Mouse (Mus musculus): ENCODE measurements around the gene Cflar. TPM values are rescaled to one million over a fixed set of nuclear protein-coding genes. Genes with fewer than 3 reads are reported as not detected.
"Not testable (repeated sequence)": the region's sequence is repeated elsewhere in the genome, so short reads cannot be mapped to it uniquely, and the experiment has no call there.

Gene Cflar
- 16.5 and 17.2 TPM in 2 replicates for polyA plus RNA-seq (2015; fragmentation: Nextera tagmentation; extraction: Ambion mirVana)

DNA sequence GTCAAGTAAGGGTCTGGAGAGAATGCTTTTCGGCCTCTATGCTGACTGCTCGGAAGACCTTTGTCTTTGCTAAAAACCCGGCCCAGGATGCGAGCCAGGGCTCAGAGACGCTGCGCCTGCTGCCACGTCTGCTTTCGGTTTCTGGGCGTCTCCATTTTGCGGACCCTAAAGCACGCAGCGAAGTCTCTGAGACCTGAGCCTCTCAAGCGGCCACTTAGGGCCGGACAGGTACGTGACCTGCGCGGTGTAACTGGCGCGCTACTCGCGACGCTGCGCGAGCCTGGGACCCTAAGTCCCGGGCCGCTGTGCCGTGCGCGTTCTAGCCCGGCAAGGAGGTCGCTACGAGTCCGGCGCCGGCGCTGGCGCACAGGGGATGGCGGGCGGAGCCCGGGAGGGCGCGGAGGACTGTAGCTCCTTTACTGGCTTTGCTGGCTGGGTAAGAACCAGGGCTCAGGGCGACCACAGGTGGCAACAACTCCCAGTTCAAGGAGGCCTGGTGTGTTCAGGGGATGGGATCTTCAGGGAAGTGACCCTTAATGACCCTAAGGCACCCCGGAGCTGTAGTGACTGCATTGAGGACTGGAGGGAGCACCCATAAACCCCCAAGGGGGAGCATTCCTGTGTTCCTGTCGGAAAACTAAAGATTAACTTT is at the start of gene Cflar:
TSS of gene Cflar (plus strand) at position 144 of the 652 bp plus-strand sequence.
- no peaks in the 10 kb centered on the region for H3K27me3 ChIP-seq
- WGBS = under 1% methylated on average over 43 of the region's 45 CpGs
- ATAC-seq (ENCODE audit: low FRiP score) = peak; percentile 82
- H3K4me3 ChIP-seq = peak within 1 kb of the TSS; percentile 63
- H3K4me2 ChIP-seq = peak within 1 kb of the TSS; percentile 73
- H3K27ac ChIP-seq = peak within 1 kb of the TSS; percentile 89
- no peaks in the 10 kb centered on the region for H3K9me3 ChIP-seq
- no peaks in the 10 kb centered on the region for H3K36me3 ChIP-seq
- H3K9ac ChIP-seq = peak within 1 kb of the TSS; percentile 82
- H3K4me1 ChIP-seq (replicated peaks) = peaks cover 6% of the 10 kb centered on the region; the same call in 1 of the 2 replicates

- not testable (repeated sequence) for ATAC-seq (ENCODE audit: low FRiP score); H3K9me3 ChIP-seq; H3K36me3 ChIP-seq; H3K27me3 ChIP-seq; H3K4me3 ChIP-seq; H3K27ac ChIP-seq; H3K9ac ChIP-seq; H3K4me2 ChIP-seq; H3K4me1 ChIP-seq (replicated peaks)
- WGBS = 90% methylated on average over 5 of the region's 5 CpGs
Measured at GRCm38 (mm10) chr1:58662671-58663070, 48.6 kb upstream of the Cflar start.

DNA sequence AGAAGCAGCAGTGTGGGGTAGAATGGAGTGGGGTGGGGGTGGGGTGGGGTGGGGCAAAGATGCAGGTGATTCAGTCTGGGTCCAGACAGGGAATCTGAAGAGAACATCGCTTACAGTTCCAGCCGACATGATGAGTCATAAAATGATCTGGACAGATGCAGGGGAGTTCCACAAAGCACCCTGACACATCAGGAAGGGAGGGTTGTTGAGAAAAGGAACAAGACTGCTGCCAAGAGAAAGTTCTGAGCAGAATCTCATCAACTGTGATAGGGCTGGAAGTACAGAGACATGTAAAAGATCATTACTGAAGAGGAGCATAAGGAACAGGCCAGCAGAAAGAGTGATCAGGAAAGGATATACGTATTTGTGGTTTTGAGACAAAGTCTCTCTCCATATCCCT is 47.9 kb upstream of the Cflar start:
- ATAC-seq (ENCODE audit: low FRiP score); H3K27ac ChIP-seq; H3K36me3 ChIP-seq; H3K4me1 ChIP-seq (replicated peaks); H3K9ac ChIP-seq; H3K4me3 ChIP-seq; H3K9me3 ChIP-seq; H3K4me2 ChIP-seq; H3K27me3 ChIP-seq: not testable (repeated sequence)
- 95% methylated on average over 3 of the region's 3 CpGs for WGBS

- Histone ChIP-seq H3K27me3 (no peaks in the 10 kb centered on the region), H3K9me3 (no peaks in the 10 kb centered on the region), H3K4me1 (replicated peaks) (no peaks in the 10 kb centered on the region), H3K4me3 (no peak overlapping the region), H3K4me2 (no peak overlapping the region), H3K9ac (no peak overlapping the region), H3K27ac (no peak overlapping the region), H3K36me3 (no peaks in the 10 kb centered on the region)
- WGBS = 85% methylated on average over 5 of the region's 5 CpGs
- no peak for ATAC-seq (ENCODE audit: low FRiP score)
Measured at GRCm38 (mm10) chr1:58668191-58668590, 43.1 kb upstream of the Cflar start.

DNA sequence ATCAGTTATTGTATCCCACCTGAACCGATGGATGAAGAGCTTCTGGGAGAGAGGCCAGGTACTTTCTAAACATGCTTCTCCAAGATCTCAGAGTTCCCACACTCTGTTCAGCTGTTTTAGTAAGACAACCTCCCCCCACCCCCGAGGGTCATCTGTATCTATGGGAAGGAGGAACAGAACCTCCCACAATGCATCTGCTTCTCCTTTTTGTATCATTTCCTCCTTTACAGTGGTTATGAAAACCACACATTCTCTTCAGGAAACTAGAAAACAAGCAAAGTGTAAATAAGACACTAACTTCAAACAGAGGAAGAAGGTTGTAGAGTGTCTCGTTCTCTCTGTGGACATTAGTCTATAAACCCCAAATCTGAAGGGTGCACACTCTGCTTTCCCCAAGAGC is 41.7 kb upstream of the Cflar start:
- H3K4me1 ChIP-seq (replicated peaks); H3K4me2 ChIP-seq; H3K27ac ChIP-seq; H3K9me3 ChIP-seq; H3K9ac ChIP-seq; ATAC-seq (ENCODE audit: low FRiP score); H3K27me3 ChIP-seq; H3K4me3 ChIP-seq; H3K36me3 ChIP-seq: not testable (repeated sequence)
- WGBS = 94% methylated on average over 3 of the region's 3 CpGs

- Histone ChIP-seq H3K36me3 (no peaks in the 10 kb centered on the region), H3K4me3 (no peak overlapping the region), H3K27me3 (no peaks in the 10 kb centered on the region), H3K27ac (no peak overlapping the region), H3K9ac (no peak overlapping the region), H3K4me1 (replicated peaks) (no peaks in the 10 kb centered on the region), H3K4me2 (no peak overlapping the region), H3K9me3 (no peaks in the 10 kb centered on the region)
- WGBS = 92% methylated on average over 2 of the region's 2 CpGs
- ATAC-seq (ENCODE audit: low FRiP score) = no peak
Measured at GRCm38 (mm10) chr1:58672116-58672515, 39.2 kb upstream of the Cflar start.

DNA sequence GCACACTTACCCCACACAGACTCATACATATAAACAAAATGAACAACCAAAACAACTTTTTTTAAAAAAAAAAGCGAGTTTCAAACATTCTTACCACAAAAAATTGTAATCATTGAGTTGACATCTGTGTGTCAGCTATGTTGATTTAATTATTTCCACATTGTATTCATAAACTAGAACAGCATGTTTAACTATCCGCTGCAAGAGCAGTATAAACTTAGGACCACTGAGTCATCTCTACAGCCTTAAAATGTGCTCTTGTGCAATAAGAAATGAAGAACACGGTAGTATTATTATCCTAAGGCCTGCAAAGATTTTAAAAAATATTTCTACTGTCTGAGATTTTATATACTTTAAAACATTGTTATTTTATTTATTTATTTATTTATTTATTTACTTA is 36.3 kb upstream of the Cflar start:
- no peak overlapping the region for H3K27ac ChIP-seq
- ATAC-seq (ENCODE audit: low FRiP score) = no peak
- H3K4me2 ChIP-seq = no peak overlapping the region
- H3K4me1 ChIP-seq (replicated peaks) = no peaks in the 10 kb centered on the region
- no peaks in the 10 kb centered on the region for H3K9me3 ChIP-seq
- 92% methylated on average over 3 of the region's 3 CpGs for WGBS
- no peak overlapping the region for H3K9ac ChIP-seq
- no peaks in the 10 kb centered on the region for H3K27me3 ChIP-seq
- no peak overlapping the region for H3K4me3 ChIP-seq
- H3K36me3 ChIP-seq = no peaks in the 10 kb centered on the region

DNA sequence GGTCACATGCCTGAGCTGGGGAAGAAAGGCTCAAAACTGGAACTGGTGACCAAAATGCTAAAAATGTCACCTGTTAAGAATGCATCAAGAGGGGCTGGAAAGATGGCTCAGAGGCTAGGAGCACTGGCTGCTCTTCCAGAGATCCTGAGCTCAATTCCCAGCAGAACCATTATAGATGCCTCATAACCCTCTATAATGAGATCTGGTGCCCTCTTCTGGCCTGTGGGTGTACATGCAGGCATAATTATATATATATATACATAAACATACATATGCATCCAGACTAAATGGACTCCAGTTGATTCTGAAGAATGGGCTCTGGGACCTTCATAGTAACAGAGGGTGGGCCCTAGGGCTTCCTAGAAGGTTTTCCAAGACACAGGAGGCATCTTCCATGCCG is 33.7 kb upstream of the Cflar start:
- 0 out of 2 replicates have a peak, but pooled peaks have one; percentile 17 for ATAC-seq (ENCODE audit: low FRiP score)
- 95% methylated on average over 1 of the region's 1 CpGs for WGBS
- H3K9me3 ChIP-seq = no peaks in the 10 kb centered on the region
- no peak overlapping the region for H3K4me3 ChIP-seq
- no peak overlapping the region for H3K4me2 ChIP-seq
- H3K27ac ChIP-seq = no peak overlapping the region
- no peaks in the 10 kb centered on the region for H3K27me3 ChIP-seq
- no peak overlapping the region for H3K9ac ChIP-seq
- no peaks in the 10 kb centered on the region for H3K36me3 ChIP-seq
- H3K4me1 ChIP-seq (replicated peaks) = no peaks in the 10 kb centered on the region

GRCm38 (mm10) chr1:58678412-58678811 is 32.9 kb upstream of the Cflar start:
- H3K27me3 ChIP-seq; H3K4me1 ChIP-seq (replicated peaks); H3K9me3 ChIP-seq; ATAC-seq (ENCODE audit: low FRiP score); H3K36me3 ChIP-seq; H3K9ac ChIP-seq; H3K27ac ChIP-seq; H3K4me3 ChIP-seq; H3K4me2 ChIP-seq: not testable (repeated sequence)
- WGBS = 82% methylated on average over 5 of the region's 5 CpGs

DNA sequence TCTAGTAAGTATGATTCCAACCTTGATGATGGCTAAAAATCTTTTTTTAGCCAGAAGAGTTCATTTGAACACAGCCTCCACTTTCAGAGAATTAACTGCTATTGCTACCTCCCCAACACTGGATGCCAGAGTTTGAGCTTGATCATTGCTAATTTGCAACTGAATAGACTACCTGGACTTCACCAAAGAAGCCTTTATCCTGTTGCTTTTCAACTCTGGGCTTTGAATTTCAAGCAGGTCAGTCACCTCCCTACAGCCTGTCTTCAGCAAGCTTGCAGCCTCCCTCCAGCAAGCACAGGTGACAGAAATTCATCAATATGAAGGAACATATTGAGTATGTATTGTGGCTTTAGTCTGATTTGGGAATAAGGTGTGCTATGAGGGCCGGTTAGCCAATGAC is 21.9 kb upstream of the Cflar start:
- Histone ChIP-seq H3K9me3 (no peaks in the 10 kb centered on the region), H3K27me3 (no peaks in the 10 kb centered on the region), H3K4me3 (no peak overlapping the region), H3K27ac (no peak overlapping the region), H3K4me1 (replicated peaks) (no peaks in the 10 kb centered on the region), H3K4me2 (no peak overlapping the region), H3K9ac (no peak overlapping the region), H3K36me3 (no peaks in the 10 kb centered on the region)
- WGBS = 87% methylated on average over 1 of the region's 1 CpGs
- ATAC-seq (ENCODE audit: low FRiP score) = no peak

DNA sequence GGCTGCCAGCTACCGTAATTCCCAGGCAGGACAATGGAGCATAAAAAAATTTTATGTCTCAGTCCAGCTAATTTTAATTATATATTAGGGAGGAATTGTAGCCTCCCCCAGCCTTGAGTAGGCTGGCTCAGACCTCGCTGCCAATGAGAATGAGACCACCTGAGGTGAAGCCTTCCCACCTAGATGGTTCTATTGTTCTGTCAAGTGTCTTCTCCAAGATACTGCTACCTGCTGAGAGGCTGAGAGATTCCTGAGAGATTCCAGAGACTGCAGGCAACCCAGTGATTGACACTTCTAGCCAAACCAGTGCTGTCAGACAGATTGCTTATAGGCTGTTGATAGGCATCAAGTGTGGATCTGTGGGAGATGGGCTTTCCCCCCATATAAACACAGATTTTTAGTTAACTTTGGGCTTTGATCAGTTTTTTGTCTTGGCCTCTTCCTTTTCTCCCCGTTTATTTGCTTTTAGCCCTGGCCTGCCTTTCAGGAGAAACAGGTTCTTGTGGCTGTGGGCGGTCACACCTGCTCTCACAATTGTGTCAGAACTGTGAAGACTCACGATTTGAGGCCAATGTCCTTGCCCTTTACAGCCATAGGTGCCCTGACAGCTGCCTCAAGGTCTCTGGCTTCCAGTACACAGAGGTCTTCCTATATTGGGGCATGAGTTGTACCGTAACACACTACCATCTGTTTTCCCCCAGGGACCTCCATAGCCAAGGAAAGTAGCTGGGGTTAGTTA is 21.1 kb upstream of the Cflar start:
- no peak for ATAC-seq (ENCODE audit: low FRiP score)
- Histone ChIP-seq H3K9me3 (no peaks in the 10 kb centered on the region), H3K27ac (no peak overlapping the region), H3K36me3 (no peaks in the 10 kb centered on the region), H3K27me3 (no peaks in the 10 kb centered on the region), H3K4me1 (replicated peaks) (no peaks in the 10 kb centered on the region), H3K4me3 (no peak overlapping the region), H3K4me2 (no peak overlapping the region), H3K9ac (no peak overlapping the region)
- WGBS = 71% methylated on average over 6 of the region's 6 CpGs

DNA sequence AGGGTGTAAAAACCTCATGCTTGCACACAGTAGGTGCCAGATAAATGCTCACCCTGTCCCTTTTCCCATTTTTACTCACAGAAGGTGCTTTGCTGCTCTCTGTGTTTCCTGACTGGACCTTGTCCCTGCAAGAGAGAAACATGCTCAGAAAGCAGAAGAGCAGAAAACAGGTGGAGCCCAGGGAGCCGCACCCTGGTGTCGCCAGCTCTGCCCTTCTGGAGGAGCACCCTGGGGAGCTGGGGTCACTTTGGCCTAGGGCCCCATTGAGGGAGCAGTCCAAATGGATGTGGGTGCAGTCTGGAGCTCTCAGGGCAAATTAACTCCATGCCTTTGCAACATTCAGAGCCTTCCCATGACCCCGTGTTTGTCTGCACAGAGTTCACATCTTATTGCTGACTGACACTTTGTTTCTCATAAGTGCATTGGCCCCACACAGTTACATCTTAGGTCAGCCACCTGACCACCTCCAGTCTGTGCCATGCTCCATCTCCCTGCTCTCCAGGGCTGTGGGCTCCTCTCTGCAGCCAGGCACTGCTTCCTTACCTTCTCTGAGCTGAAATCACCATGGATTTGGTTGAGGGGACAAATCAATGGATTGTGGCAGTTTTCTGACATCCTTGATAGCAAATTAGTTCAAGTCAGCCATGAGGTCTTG is 20.3 kb upstream of the Cflar start:
- ATAC-seq (ENCODE audit: low FRiP score); H3K27me3 ChIP-seq: not testable (repeated sequence)
- 65% methylated on average over 2 of the region's 3 CpGs for WGBS

More for the DNA sequence above, 20.3 kb upstream of the Cflar start:
- H3K9ac ChIP-seq; H3K4me1 ChIP-seq (replicated peaks); H3K27ac ChIP-seq; H3K9me3 ChIP-seq; H3K4me3 ChIP-seq; H3K4me2 ChIP-seq; H3K36me3 ChIP-seq: not testable (repeated sequence)
